Mouse (Mus musculus) limb, embryonic 10.5 days (tissue): ENCODE data around the gene Cggbp1. TPM values are rescaled to one million over a fixed set of nuclear protein-coding genes. Genes with fewer than 3 reads are reported as not detected.

Source experiments
- DNase-seq: peaks from one replicate; pipeline ENCODE4 v3.0.0-alpha.2; 2017; ENCODE audit warnings: low spot score
- H3K27ac ChIP-seq: fragments of 300-500 bp; sonication (generic); 2 replicates; pipeline ENCODE4 v1.5.1; 2016; ENCODE audit warnings: mild to moderate bottlenecking
- H3K27me3 ChIP-seq: fragments of 300-500 bp; sonication (generic); 2 replicates; pipeline ENCODE4 v1.6.1; 2016; ENCODE audit warnings: low read depth, mild to moderate bottlenecking; ENCODE audit not compliant: poor library complexity, severe bottlenecking
- H3K36me3 ChIP-seq: fragments of 300-500 bp; sonication (generic); 2 replicates; pipeline ENCODE4 v1.6.1; 2016; ENCODE audit warnings: mild to moderate bottlenecking, moderate library complexity
- H3K4me1 ChIP-seq: fragments of 300-500 bp; sonication (generic); 2 replicates; pipeline ENCODE4 v1.6.1; 2016
- H3K4me3 ChIP-seq: fragments of 300-500 bp; sonication (generic); 2 replicates; pipeline ENCODE4 v1.5.1; 2016; ENCODE audit warnings: mild to moderate bottlenecking, moderate library complexity
- H3K9me3 ChIP-seq: fragments of 300-500 bp; sonication (generic); replicated peaks from 2 replicates; pipeline ENCODE4 v1.6.1; 2016; ENCODE audit warnings: mild to moderate bottlenecking
- WGBS: fragments of 180-500 bp; shearing (Covaris S2); methylation state at CpG from one replicate; pipeline ENCODE4 v1.1.7; 2016; 5-methylcytosine and 5-hydroxymethylcytosine counted together
- polyA plus RNA-seq: library from polyadenylated mRNA; unstranded; fragments of >200 nt; fragmentation: Nextera tagmentation; extraction: Ambion mirVana; gene quantifications from 2 replicates; pipeline ENCODE4 v1.2.1, GENCODE M21; 2016

Gene Cggbp1
- polyA plus RNA-seq, 1 experiment from 2014 or later = 92.0 TPM

- DNase-seq = no peak
- H3K27ac ChIP-seq = no peak overlapping the region
- H3K27me3 ChIP-seq = no peaks in the 10 kb centered on the region
- H3K4me1 ChIP-seq = no peaks in the 10 kb centered on the region
- no peaks in the 10 kb centered on the region for H3K9me3 ChIP-seq
- WGBS = 93% methylated on average over 3 of the region's 3 CpGs
- no peaks in the 10 kb centered on the region for H3K36me3 ChIP-seq
- H3K4me3 ChIP-seq = no peak overlapping the region
Observed at GRCm38 (mm10) chr16:64877314-64877713, 25.5 kb downstream of the Cggbp1 start.

- Histone ChIP-seq H3K27me3 (no peaks in the 10 kb centered on the region), H3K4me3 (no peak overlapping the region), H3K36me3 (no peaks in the 10 kb centered on the region), H3K27ac (no peak overlapping the region), H3K4me1 (no peaks in the 10 kb centered on the region), H3K9me3 (no peaks in the 10 kb centered on the region)
- no peak for DNase-seq
- 76% methylated on average over 3 of the region's 3 CpGs for WGBS
Observed at GRCm38 (mm10) chr16:64878611-64879132, 26.9 kb downstream of the Cggbp1 start.

GRCm38 (mm10) chr16:64879735-64880134 is 27.9 kb downstream of the Cggbp1 start:
- no peak for DNase-seq
- no peaks in the 10 kb centered on the region for H3K27me3 ChIP-seq
- no peaks in the 10 kb centered on the region for H3K9me3 ChIP-seq
- no peak overlapping the region for H3K27ac ChIP-seq
- peaks cover 7% of the 10 kb centered on the region for H3K4me1 ChIP-seq
- WGBS = 82% methylated on average over 5 of the region's 5 CpGs
- H3K36me3 ChIP-seq = no peaks in the 10 kb centered on the region
- H3K4me3 ChIP-seq = no peak overlapping the region

GRCm38 (mm10) chr16:64880986-64881385 is 29.2 kb downstream of the Cggbp1 start:
- WGBS = 85% methylated on average over 3 of the region's 3 CpGs
- no peak for DNase-seq
- Histone ChIP-seq H3K27me3 (no peaks in the 10 kb centered on the region), H3K4me1 (peaks cover 8% of the 10 kb centered on the region), H3K9me3 (no peaks in the 10 kb centered on the region), H3K4me3 (no peak overlapping the region), H3K36me3 (no peaks in the 10 kb centered on the region), H3K27ac (no peak overlapping the region)

- peaks cover 8% of the 10 kb centered on the region for H3K4me1 ChIP-seq
- no peak overlapping the region for H3K27ac ChIP-seq
- H3K9me3 ChIP-seq = no peaks in the 10 kb centered on the region
- no peak for DNase-seq
- 78% methylated on average over 2 of the region's 2 CpGs for WGBS
- H3K4me3 ChIP-seq = no peak overlapping the region
- H3K27me3 ChIP-seq = no peaks in the 10 kb centered on the region
- no peaks in the 10 kb centered on the region for H3K36me3 ChIP-seq
Observed at GRCm38 (mm10) chr16:64881442-64881841, 29.6 kb downstream of the Cggbp1 start.

- WGBS = 64% methylated on average over 5 of the region's 5 CpGs
- H3K4me1 ChIP-seq = peaks cover 8% of the 10 kb centered on the region
- no peak for DNase-seq
Observed at GRCm38 (mm10) chr16:64883896-64884295, 32.1 kb downstream of the Cggbp1 start.

GRCm38 (mm10) chr16:64884420-64884838 is 32.6 kb downstream of the Cggbp1 start:
- no peaks in the 10 kb centered on the region for H3K9me3 ChIP-seq
- DNase-seq = no peak
- no peaks in the 10 kb centered on the region for H3K36me3 ChIP-seq
- H3K27me3 ChIP-seq = no peaks in the 10 kb centered on the region
- 10% methylated on average over 3 of the region's 3 CpGs for WGBS
- H3K27ac ChIP-seq = no peak overlapping the region
- H3K4me3 ChIP-seq = no peak overlapping the region
- H3K4me1 ChIP-seq = peaks cover 8% of the 10 kb centered on the region

More at GRCm38 (mm10) chr16:64883896-64884295, 32.1 kb downstream of the Cggbp1 start:
- no peaks in the 10 kb centered on the region for H3K27me3 ChIP-seq
- H3K4me3 ChIP-seq = no peak overlapping the region
- H3K9me3 ChIP-seq = no peaks in the 10 kb centered on the region
- no peaks in the 10 kb centered on the region for H3K36me3 ChIP-seq
- no peak overlapping the region for H3K27ac ChIP-seq

GRCm38 (mm10) chr16:64885142-64885541 is 33.3 kb downstream of the Cggbp1 start:
- no peak for DNase-seq
- 22% methylated on average over 3 of the region's 3 CpGs for WGBS
- H3K36me3 ChIP-seq = no peaks in the 10 kb centered on the region
- no peaks in the 10 kb centered on the region for H3K27me3 ChIP-seq
- H3K9me3 ChIP-seq = no peaks in the 10 kb centered on the region
- no peak overlapping the region for H3K27ac ChIP-seq
- no peak overlapping the region for H3K4me3 ChIP-seq
- H3K4me1 ChIP-seq = peaks cover 8% of the 10 kb centered on the region

- Histone ChIP-seq H3K27ac (no peak overlapping the region), H3K4me1 (peaks cover 8% of the 10 kb centered on the region), H3K9me3 (no peaks in the 10 kb centered on the region), H3K27me3 (no peaks in the 10 kb centered on the region), H3K36me3 (no peaks in the 10 kb centered on the region), H3K4me3 (no peak overlapping the region)
- DNase-seq = no peak
- 45% methylated on average over 4 of the region's 4 CpGs for WGBS
Observed at GRCm38 (mm10) chr16:64885547-64885946, 33.8 kb downstream of the Cggbp1 start.

GRCm38 (mm10) chr16:64889496-64889895 is 37.7 kb downstream of the Cggbp1 start:
- H3K4me3 ChIP-seq = no peak overlapping the region
- peaks cover 3% of the 10 kb centered on the region; the same call in 1 of the 2 replicates for H3K4me1 ChIP-seq
- 92% methylated on average over 3 of the region's 3 CpGs for WGBS
- no peak for DNase-seq
- no peaks in the 10 kb centered on the region for H3K9me3 ChIP-seq
- no peaks in the 10 kb centered on the region for H3K36me3 ChIP-seq
- H3K27me3 ChIP-seq = no peaks in the 10 kb centered on the region
- H3K27ac ChIP-seq = no peak overlapping the region

- no peak overlapping the region for H3K4me3 ChIP-seq
- H3K36me3 ChIP-seq = no peaks in the 10 kb centered on the region
- 70% methylated on average over 2 of the region's 2 CpGs for WGBS
- DNase-seq = no peak
- no peaks in the 10 kb centered on the region for H3K4me1 ChIP-seq
- no peak overlapping the region for H3K27ac ChIP-seq
- H3K9me3 ChIP-seq = no peaks in the 10 kb centered on the region
- H3K27me3 ChIP-seq = no peaks in the 10 kb centered on the region
Observed at GRCm38 (mm10) chr16:64899084-64899483, 47.3 kb downstream of the Cggbp1 start.

GRCm38 (mm10) chr16:64903328-64903727 is 51.5 kb downstream of the Cggbp1 start:
- DNase-seq = no peak
- no peaks in the 10 kb centered on the region for H3K27me3 ChIP-seq
- WGBS = 65% methylated on average over 2 of the region's 2 CpGs
- H3K4me1 ChIP-seq = no peaks in the 10 kb centered on the region
- no peak overlapping the region for H3K4me3 ChIP-seq
- H3K27ac ChIP-seq = no peak overlapping the region
- H3K36me3 ChIP-seq = no peaks in the 10 kb centered on the region
- H3K9me3 ChIP-seq = no peaks in the 10 kb centered on the region

GRCm38 (mm10) chr16:64907112-64907511 is 55.3 kb downstream of the Cggbp1 start:
- WGBS = 40% methylated on average over 3 of the region's 3 CpGs
- no peak overlapping the region for H3K27ac ChIP-seq
- no peak for DNase-seq

GRCm38 (mm10) chr16:64908747-64909146 is 57.0 kb downstream of the Cggbp1 start:
- Histone ChIP-seq H3K9me3 (no peaks in the 10 kb centered on the region), H3K4me3 (no peak overlapping the region), H3K27me3 (no peaks in the 10 kb centered on the region), H3K27ac (no peak overlapping the region), H3K36me3 (no peaks in the 10 kb centered on the region), H3K4me1 (no peaks in the 10 kb centered on the region)
- WGBS = 76% methylated on average over 10 of the region's 10 CpGs
- no peak for DNase-seq

More at GRCm38 (mm10) chr16:64907112-64907511, 55.3 kb downstream of the Cggbp1 start:
- Histone ChIP-seq H3K9me3 (no peaks in the 10 kb centered on the region), H3K27me3 (no peaks in the 10 kb centered on the region), H3K4me1 (no peaks in the 10 kb centered on the region), H3K36me3 (no peaks in the 10 kb centered on the region), H3K4me3 (no peak overlapping the region)
